Mouse (Mus musculus): ENCODE data around the gene Ankle2.

DNA sequence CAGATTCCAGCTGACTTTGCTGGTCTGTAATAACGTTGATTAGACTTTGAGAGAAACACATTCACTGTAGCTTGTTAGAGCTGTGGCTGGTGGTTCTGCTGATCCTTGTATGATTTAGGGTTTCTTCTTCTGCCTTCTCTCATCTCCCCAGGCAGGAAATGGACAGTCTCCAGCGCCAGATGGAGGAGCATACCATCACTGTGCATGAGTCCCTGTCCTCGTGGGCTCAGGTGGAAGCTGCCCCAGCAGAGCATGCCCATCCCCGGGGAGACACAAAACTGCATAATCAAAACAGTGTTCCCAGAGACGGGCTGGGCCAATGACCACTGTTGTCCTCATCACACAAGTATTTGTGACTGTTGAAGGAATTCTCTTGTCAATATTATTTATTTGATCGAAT, 8.0 kb upstream of the Ankle2 start:
- TF ChIP-seq CTCF (IDR thresholded peaks at IDR 0.05; ENCODE audit: low read depth): no peak
- TF ChIP-seq EP300 (IDR thresholded peaks at IDR 0.05; ENCODE audit: low read depth): no peak

Measured in liver, embryonic 14.5 days (tissue).